Mouse (Mus musculus): ENCODE data around the gene St14. TPM values are rescaled to one million over a fixed set of nuclear protein-coding genes. Genes with fewer than 3 reads are reported as not detected.

The St14 gene
- polyA plus RNA-seq, 1 experiment from 2014 or later: 77.9 TPM

DNA sequence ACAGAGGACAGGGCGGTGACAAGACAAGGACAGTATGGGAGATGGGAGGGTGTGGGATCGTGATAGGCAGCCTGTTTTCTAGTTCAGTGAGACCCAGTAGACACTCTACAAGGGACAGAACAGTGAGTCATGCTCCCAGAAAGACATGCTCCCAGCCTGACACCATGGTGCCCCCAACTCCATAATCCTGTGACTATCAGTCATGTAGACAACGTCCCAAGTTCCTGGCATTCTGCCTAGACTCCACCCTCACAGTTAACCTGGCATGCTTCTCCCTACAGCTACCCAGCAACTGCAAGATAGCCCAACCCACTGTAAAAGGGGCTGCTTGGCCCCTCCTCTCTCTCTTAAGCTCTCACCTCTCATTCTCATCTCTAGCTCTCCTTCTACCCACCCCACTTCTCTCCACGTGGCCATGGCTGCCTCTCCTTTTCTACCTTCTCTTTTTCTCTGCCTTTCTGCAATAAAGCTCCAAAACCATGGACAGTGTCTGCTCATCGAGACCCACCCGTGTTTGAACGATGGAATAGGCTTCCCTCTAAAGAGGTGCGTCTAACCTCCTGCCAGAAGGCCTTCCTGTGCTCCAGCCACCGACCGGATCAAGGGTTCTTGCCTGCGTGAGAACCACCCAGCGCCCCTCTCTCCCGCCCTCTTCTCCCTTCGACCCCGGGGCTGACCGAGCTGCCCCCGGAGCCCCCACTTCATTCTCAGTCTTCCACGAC is 39.4 kb downstream of the St14 start:
- Histone ChIP-seq H3K9me3 (replicated peaks; ENCODE audit: control insufficient read depth, low read length) (no peaks in the 10 kb centered on the region), H3K27ac (ENCODE audit: low read length) (no peak overlapping the region), H3K4me3 (replicated peaks; ENCODE audit: low read length) (no peak overlapping the region), H3K36me3 (ENCODE audit: control insufficient read depth, insufficient read depth, low read length) (no peaks in the 10 kb centered on the region; the same call in 1 of the 2 replicates), H3K4me1 (ENCODE audit: control insufficient read depth, insufficient read depth, low read length) (no peaks in the 10 kb centered on the region), H3K4me2 (ENCODE audit: low read depth, low read length) (no peak overlapping the region), H3K9ac (ENCODE audit: low read length) (no peak overlapping the region), H3K27me3 (ENCODE audit: control insufficient read depth, insufficient read depth, low read length) (no peaks in the 10 kb centered on the region)
- no peak for ATAC-seq (ENCODE audit: insufficient read depth, low FRiP score)
- WGBS: 83% methylated on average over 18 of the region's 18 CpGs

DNA sequence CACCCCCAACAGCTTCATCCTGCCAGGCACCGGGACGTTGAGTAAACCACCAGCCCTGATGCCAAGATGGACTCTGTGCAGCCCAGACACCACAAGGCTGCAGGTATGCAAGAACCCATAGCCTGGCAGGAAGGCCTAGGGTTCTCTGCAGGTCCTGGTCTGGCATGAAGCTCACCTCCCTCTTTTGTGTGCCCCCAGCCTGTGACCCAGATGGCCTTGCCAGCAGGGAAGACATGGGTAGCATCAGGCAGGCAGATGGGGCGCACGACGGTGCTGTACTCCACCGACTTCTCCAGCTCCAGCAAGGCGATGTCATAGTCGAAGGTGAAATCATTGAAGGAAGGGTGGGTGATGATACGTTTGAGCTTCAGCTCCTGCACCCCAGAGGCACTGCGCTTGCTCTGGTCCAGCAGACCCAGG is 40.5 kb downstream of the St14 start:
- no peak overlapping the region for H3K4me2 ChIP-seq (ENCODE audit: low read depth, low read length)
- no peaks in the 10 kb centered on the region for H3K4me1 ChIP-seq (ENCODE audit: control insufficient read depth, insufficient read depth, low read length)
- H3K36me3 ChIP-seq (ENCODE audit: control insufficient read depth, insufficient read depth, low read length): no peaks in the 10 kb centered on the region; the same call in 1 of the 2 replicates
- H3K9me3 ChIP-seq (replicated peaks; ENCODE audit: control insufficient read depth, low read length): no peaks in the 10 kb centered on the region
- H3K4me3 ChIP-seq (replicated peaks; ENCODE audit: low read length): no peak overlapping the region
- H3K27me3 ChIP-seq (ENCODE audit: control insufficient read depth, insufficient read depth, low read length): no peaks in the 10 kb centered on the region
- no peak overlapping the region for H3K9ac ChIP-seq (ENCODE audit: low read length)
- 93% methylated on average over 10 of the region's 10 CpGs for WGBS
- H3K27ac ChIP-seq (ENCODE audit: low read length): no peak overlapping the region
- no peak for ATAC-seq (ENCODE audit: insufficient read depth, low FRiP score)

DNA sequence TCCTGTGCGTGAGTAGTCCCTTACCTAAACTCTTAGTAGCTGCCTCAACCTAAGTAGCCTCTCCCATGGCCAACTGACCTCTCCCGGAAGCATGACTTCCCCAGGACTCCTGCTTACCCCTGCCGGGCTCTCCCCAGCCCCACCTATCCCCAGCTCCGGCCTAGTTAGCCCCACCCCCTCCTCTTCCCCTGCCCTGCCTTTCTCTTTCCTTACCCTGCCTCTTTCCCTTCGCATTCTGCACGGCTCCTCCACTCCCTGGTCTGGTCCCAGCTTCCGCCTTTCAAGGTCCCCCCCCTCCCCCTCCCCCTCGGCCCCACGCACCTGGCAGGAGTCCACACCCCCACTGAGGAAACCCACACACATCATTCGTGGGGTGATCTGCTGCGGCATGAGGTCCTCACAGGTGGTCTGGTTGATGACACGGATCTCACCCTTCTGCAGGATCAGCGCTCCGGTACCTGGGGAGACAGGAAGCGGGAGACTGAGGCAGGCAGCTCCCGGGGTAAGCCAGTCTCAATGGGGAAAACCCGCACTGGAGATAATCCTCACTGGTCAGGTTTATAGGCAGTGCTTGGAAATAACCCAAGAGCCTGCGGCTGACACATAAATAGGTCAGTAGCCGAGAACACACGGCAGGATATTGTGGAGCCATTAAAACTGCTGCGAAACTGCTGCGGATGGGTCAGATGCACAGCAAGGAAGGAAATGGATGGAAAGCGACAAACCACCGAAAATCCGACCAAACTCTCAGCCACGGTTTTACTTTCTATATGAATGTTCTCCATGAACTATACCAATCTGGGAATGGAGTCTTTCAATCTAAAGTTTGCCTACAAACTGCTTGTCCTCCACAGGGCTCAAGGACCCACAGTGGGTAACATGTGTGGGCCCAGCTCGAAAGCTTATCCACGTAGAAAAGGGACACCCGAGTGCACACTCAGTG is 41.3 kb downstream of the St14 start:
- H3K36me3 ChIP-seq (ENCODE audit: control insufficient read depth, insufficient read depth, low read length): no peaks in the 10 kb centered on the region
- H3K9ac ChIP-seq (ENCODE audit: low read length): no peak overlapping the region
- no peak for ATAC-seq (ENCODE audit: insufficient read depth, low FRiP score)
- no peaks in the 10 kb centered on the region for H3K27me3 ChIP-seq (ENCODE audit: control insufficient read depth, insufficient read depth, low read length)
- 76% methylated on average over 29 of the region's 29 CpGs for WGBS
- H3K4me3 ChIP-seq (replicated peaks; ENCODE audit: low read length): no peak overlapping the region
- H3K27ac ChIP-seq (ENCODE audit: low read length): no peak overlapping the region
- no peak overlapping the region for H3K4me2 ChIP-seq (ENCODE audit: low read depth, low read length)
- H3K4me1 ChIP-seq (ENCODE audit: control insufficient read depth, insufficient read depth, low read length): no peaks in the 10 kb centered on the region
- H3K9me3 ChIP-seq (replicated peaks; ENCODE audit: control insufficient read depth, low read length): no peaks in the 10 kb centered on the region

DNA sequence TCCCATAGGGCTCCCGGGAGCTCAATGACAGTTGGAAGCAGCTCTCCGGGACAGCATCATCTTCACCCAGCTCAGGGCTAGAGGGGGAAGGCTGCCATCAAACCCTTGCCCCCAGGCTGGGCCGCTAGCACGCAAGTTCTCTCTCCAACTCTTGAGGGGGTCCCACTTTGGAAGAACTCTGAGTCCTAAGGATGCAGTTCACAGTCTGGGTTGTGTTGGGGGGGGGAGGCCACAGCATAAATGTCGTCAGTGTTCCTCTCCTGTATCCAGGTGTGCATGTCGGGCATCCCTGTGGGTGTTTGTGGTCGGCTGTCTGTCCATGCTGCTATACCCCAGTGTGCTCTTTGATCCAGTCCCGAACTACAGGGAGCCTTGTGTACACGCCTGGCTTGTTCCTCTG is 42.1 kb downstream of the St14 start:
- 88% methylated on average over 9 of the region's 9 CpGs for WGBS
- Histone ChIP-seq H3K4me3 (replicated peaks; ENCODE audit: low read length) (no peak overlapping the region), H3K36me3 (ENCODE audit: control insufficient read depth, insufficient read depth, low read length) (no peaks in the 10 kb centered on the region)

DNA sequence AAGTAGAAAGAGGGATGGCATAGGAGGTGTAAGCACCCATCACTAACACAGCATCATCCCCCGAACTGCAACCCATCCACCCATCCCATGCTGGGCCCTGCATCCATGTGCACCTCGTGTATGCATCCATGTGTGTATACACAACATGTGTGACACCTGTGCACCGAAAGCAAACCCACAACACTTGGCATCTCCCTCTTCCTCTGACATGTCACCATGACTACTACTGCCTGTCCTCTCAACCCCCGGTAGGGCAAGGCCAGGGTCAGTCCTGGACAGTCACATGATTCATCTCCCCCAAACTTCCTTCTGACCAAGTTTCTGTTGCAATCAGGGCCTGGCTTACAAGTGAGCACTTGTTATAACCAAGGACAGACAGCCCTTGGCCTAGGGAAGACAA is 42.8 kb downstream of the St14 start:
- ATAC-seq (ENCODE audit: insufficient read depth, low FRiP score): no peak
- no peak overlapping the region for H3K4me3 ChIP-seq (replicated peaks; ENCODE audit: low read length)
- no peak overlapping the region for H3K27ac ChIP-seq (ENCODE audit: low read length)
- H3K4me1 ChIP-seq (ENCODE audit: control insufficient read depth, insufficient read depth, low read length): no peaks in the 10 kb centered on the region
- 80% methylated on average over 4 of the region's 4 CpGs for WGBS
- H3K4me2 ChIP-seq (ENCODE audit: low read depth, low read length): no peak overlapping the region
- H3K9ac ChIP-seq (ENCODE audit: low read length): no peak overlapping the region
- no peaks in the 10 kb centered on the region for H3K27me3 ChIP-seq (ENCODE audit: control insufficient read depth, insufficient read depth, low read length)
- no peaks in the 10 kb centered on the region for H3K9me3 ChIP-seq (replicated peaks; ENCODE audit: control insufficient read depth, low read length)
- H3K36me3 ChIP-seq (ENCODE audit: control insufficient read depth, insufficient read depth, low read length): no peaks in the 10 kb centered on the region

More for the DNA sequence above, 42.1 kb downstream of the St14 start:
- ATAC-seq (ENCODE audit: insufficient read depth, low FRiP score): no peak
- no peak overlapping the region for H3K9ac ChIP-seq (ENCODE audit: low read length)
- no peak overlapping the region for H3K27ac ChIP-seq (ENCODE audit: low read length)
- no peaks in the 10 kb centered on the region for H3K9me3 ChIP-seq (replicated peaks; ENCODE audit: control insufficient read depth, low read length)
- H3K4me2 ChIP-seq (ENCODE audit: low read depth, low read length): no peak overlapping the region
- no peaks in the 10 kb centered on the region for H3K4me1 ChIP-seq (ENCODE audit: control insufficient read depth, insufficient read depth, low read length)
- H3K27me3 ChIP-seq (ENCODE audit: control insufficient read depth, insufficient read depth, low read length): no peaks in the 10 kb centered on the region

DNA sequence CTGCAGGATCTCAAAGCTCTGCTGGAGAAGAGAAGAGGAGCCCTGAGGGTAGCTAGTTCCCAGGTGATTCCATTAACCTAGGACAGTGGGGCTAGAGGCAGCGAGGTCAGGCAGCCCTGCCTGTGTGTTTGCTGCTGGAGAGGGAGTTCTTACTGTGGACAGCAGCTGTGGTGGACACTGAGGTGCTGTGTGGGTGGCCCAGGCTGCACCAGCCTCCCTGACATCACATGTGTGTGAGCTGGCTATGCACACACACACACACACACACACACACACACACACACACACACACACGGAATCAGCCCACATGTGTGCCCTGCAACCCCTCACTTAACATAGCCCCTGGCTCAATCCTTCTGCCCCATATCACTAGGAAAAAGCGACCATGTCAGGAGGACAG is 43.5 kb downstream of the St14 start:
- Histone ChIP-seq H3K9ac (ENCODE audit: low read length) (no peak overlapping the region), H3K4me3 (replicated peaks; ENCODE audit: low read length) (no peak overlapping the region), H3K4me2 (ENCODE audit: low read depth, low read length) (no peak overlapping the region), H3K27me3 (ENCODE audit: control insufficient read depth, insufficient read depth, low read length) (no peaks in the 10 kb centered on the region), H3K9me3 (replicated peaks; ENCODE audit: control insufficient read depth, low read length) (no peaks in the 10 kb centered on the region), H3K4me1 (ENCODE audit: control insufficient read depth, insufficient read depth, low read length) (no peaks in the 10 kb centered on the region), H3K27ac (ENCODE audit: low read length) (no peak overlapping the region), H3K36me3 (ENCODE audit: control insufficient read depth, insufficient read depth, low read length) (no peaks in the 10 kb centered on the region)
- no peak for ATAC-seq (ENCODE audit: insufficient read depth, low FRiP score)
- WGBS: 71% methylated on average over 3 of the region's 3 CpGs

DNA sequence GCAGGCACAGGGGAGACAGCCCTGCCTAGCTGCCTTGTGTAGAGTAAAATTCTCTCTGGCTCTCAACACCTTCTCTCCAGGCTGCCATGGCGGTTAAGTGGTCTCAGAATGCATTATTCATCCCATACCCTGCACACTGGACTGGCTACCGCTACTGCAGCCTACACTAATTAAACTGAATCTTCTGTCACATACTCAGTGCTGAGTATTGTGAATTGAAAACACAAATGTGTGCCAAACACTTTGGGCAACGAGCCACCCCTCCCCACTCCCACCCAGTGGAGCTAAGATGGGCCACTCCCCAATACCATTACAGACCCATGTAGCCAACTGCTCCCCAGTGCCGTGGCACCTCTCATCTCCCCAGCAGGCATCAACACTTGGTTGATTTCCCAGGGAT is 44.2 kb downstream of the St14 start:
- 84% methylated on average over 4 of the region's 4 CpGs for WGBS
- no peak overlapping the region for H3K4me3 ChIP-seq (replicated peaks; ENCODE audit: low read length)
- H3K9me3 ChIP-seq (replicated peaks; ENCODE audit: control insufficient read depth, low read length): no peaks in the 10 kb centered on the region
- no peak overlapping the region for H3K9ac ChIP-seq (ENCODE audit: low read length)
- ATAC-seq (ENCODE audit: insufficient read depth, low FRiP score): no peak
- no peaks in the 10 kb centered on the region for H3K27me3 ChIP-seq (ENCODE audit: control insufficient read depth, insufficient read depth, low read length)
- H3K4me1 ChIP-seq (ENCODE audit: control insufficient read depth, insufficient read depth, low read length): no peaks in the 10 kb centered on the region
- H3K36me3 ChIP-seq (ENCODE audit: control insufficient read depth, insufficient read depth, low read length): no peaks in the 10 kb centered on the region
- H3K4me2 ChIP-seq (ENCODE audit: low read depth, low read length): no peak overlapping the region
- H3K27ac ChIP-seq (ENCODE audit: low read length): no peak overlapping the region

DNA sequence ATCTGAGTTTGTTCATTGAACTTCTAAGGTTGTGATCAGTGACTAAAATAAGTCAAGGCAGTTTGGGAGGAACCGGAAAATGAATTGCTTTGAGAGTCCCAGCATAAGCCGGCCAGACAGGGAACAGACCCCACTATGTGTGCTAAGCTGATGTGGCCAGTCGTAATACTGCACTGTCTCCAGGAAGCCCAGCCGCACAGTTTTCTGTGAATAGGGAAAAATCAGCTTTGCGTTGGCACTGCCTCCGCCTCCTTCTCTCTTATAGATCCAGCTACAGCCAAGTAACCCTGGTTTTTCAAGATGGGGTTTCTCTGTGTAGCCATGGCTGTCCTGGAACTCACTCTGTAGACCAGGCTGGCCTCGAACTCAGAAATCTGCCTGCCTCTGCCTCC is 44.9 kb downstream of the St14 start:
- ATAC-seq (ENCODE audit: insufficient read depth, low FRiP score): no peak
- no peaks in the 10 kb centered on the region for H3K9me3 ChIP-seq (replicated peaks; ENCODE audit: control insufficient read depth, low read length)
- no peak overlapping the region for H3K4me2 ChIP-seq (ENCODE audit: low read depth, low read length)
- no peak overlapping the region for H3K27ac ChIP-seq (ENCODE audit: low read length)
- WGBS: 69% methylated on average over 7 of the region's 7 CpGs
- no peaks in the 10 kb centered on the region for H3K36me3 ChIP-seq (ENCODE audit: control insufficient read depth, insufficient read depth, low read length)
- no peak overlapping the region for H3K9ac ChIP-seq (ENCODE audit: low read length)
- no peaks in the 10 kb centered on the region for H3K27me3 ChIP-seq (ENCODE audit: control insufficient read depth, insufficient read depth, low read length)
- H3K4me3 ChIP-seq (replicated peaks; ENCODE audit: low read length): no peak overlapping the region
- H3K4me1 ChIP-seq (ENCODE audit: control insufficient read depth, insufficient read depth, low read length): no peaks in the 10 kb centered on the region

DNA sequence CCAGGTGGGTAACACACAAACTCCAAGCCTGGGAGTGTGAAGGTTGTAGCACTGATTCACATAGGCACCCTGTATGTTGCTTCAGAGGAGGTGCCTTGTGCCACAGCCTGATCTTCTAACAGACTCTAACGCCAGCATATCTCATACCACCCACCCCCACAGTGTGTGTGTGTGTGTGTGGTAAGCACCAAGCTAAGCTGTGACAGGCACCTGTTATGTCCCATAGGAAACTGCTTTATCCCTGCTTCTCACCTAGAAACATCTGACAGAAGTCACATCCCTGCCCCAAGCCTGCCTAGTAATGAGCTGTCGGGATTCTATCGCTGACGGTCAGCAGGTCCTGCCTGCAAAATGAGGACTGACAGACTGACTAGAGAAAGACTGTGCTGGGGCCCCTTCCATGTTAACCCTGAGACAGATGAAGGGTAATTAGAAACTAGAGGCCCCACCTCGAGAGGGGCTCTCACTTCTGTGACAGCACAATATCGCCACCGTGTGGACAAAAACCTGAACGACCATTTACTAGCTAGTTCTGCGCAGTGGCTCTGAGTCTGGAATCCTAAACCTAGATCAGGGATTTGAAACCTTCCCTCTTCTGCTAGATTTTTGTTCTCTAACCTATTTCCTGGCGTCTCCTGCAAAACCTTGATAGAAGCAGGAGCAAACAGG is 45.4 kb downstream of the St14 start:
- Histone ChIP-seq H3K27me3 (ENCODE audit: control insufficient read depth, insufficient read depth, low read length) (no peaks in the 10 kb centered on the region), H3K27ac (ENCODE audit: low read length) (no peak overlapping the region), H3K4me3 (replicated peaks; ENCODE audit: low read length) (no peak overlapping the region), H3K36me3 (ENCODE audit: control insufficient read depth, insufficient read depth, low read length) (no peaks in the 10 kb centered on the region), H3K9me3 (replicated peaks; ENCODE audit: control insufficient read depth, low read length) (no peaks in the 10 kb centered on the region), H3K4me2 (ENCODE audit: low read depth, low read length) (no peak overlapping the region), H3K9ac (ENCODE audit: low read length) (no peak overlapping the region), H3K4me1 (ENCODE audit: control insufficient read depth, insufficient read depth, low read length) (no peaks in the 10 kb centered on the region)
- ATAC-seq (ENCODE audit: insufficient read depth, low FRiP score): 0 out of 2 replicates have a peak, but pooled peaks have one; percentile 31
- WGBS: 21% methylated on average over 10 of the region's 10 CpGs

All from stomach, embryonic 16.5 days (tissue).